Mouse (Mus musculus) induced T-regulatory cell, adult 2 months (primary cell): Measurements from ENCODE around the gene Rgmb.

Source experiments
- DNase-seq: peaks from one replicate; pipeline ENCODE4 v3.0.0-alpha.2; 2012; ENCODE audit warnings: low read depth

Rgmb gene

DNA sequence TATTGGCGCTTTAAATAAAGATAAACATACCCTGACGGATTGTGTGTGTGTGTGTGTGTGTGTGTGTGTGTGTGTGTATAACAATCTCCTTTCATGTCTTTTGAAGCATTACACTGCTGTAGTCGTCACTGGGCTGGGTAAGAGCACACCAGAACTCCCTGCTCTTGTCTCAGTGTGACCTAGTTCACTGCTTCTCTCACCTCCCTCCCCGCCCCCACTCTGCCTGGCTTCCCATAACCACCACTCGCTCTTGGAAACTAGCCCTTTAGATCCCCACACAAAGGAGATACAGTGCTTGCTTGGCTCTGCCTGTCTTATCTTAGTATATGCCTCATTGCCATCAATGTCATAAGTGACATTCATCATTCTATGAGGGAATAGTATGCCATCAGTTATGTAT is 54.5 kb downstream of the Rgmb start:
- no peak for DNase-seq

DNA sequence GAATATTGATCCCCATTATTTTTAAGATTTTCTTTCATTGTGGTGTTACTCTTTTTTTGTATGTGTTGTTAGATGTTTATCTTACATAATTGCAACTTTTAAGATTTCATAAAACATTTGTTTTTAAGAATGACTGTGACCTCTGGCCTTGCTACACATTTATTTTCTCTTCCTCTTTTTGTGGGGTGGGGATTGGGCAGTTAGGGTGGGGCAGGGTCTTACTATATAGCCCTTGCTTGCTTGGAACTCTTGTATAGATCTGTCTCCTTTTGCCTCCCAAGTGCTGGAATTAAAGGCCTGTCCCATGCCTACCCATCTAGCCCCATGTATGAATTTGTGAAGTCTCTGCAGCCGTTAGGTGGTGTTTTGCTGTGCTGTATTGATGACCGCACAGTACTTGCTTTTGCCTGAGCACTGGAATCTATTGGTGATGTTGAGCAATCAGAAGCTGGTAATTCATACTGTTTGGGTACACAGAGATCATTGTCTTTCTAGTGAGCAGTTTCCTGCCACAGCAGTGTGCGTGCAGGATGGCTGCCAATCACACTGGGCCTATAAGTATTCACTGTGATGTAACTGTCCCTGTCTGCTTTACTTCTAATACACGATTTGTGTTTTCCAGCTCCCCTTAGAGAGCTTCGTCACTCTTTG is 56.1 kb downstream of the Rgmb start:
- no peak for DNase-seq

DNA sequence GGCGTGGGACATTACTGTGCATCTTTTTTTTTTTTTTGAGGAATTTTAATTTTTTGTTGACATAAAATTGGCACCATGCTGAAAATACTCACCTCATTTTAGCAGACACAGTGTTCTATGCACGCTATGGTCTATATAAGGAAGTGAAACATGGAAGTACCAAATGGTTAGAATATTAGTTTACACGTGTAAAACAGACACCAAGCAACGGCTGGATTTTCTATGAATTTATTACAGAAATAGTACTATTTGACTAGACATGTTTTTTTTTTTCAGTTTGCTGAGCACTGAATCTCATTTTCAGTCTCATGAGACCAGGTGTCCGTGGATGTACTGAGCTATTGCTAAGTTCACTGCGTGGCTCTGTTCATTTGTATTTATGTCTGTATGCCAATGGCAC is 56.9 kb downstream of the Rgmb start:
- DNase-seq: no peak

DNA sequence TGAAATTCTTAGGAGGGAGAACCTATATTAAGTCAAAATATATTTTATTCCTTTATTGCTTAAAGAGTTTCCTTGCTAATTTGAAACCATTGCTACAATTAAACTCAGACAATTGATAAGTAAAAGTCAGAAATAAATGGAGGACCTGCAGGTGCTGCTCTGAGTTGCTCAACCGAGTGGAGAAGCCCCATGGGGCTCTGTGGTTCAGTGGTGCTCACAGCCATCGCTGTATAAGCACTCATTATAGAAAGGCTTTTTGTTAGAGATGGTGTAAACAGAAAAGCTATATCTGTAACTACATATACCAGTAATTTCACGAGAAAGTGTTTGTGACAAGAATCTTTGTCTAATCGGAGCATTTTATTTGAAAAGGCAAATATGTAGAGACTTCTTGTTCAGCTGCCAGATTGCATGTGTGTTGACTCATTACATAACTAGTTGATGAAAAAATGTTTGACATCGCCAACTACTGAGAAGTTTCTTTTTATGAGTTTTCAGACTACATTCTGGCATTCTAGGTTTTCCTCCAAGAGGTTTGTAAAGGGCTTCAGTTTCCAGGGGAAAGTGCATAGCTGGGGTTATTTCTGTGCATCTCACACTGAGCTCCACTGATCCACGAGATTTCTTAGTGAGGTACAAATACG is 61.6 kb downstream of the Rgmb start:
- no peak for DNase-seq

DNA sequence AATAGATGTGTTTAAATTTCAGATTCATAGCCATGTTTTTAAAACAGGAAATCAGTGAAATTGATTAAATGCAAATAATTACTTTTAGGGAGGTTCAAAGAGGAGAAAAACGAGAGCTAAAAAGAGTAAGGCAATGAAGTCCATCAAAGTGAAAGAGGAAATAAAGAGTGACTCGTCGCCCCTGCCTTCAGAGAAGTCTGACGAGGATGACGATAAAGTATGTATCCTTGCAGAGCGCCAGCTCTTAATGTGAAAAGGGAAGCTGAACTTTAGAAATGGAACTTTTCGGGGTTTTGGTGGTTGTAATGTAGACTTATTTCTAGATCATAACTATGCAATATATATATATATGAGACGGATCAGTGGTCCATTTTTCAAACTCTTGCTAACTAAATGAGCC is 69.6 kb downstream of the Rgmb start:
- DNase-seq: no peak
